Mouse (Mus musculus): ENCODE measurements around the gene Adcy9.
"Not testable (repeated sequence)": the region's sequence is repeated elsewhere in the genome, so short reads cannot be mapped to it uniquely, and the experiment has no call there.

Adcy9 gene

GRCm38 (mm10) chr16:4270911-4271310, 149.4 kb downstream of the Adcy9 start:
- no peak for DNase-seq (ENCODE audit: low spot score)

GRCm38 (mm10) chr16:4267857-4268666, 152.2 kb downstream of the Adcy9 start:
- peak; percentile 92 for DNase-seq (ENCODE audit: low spot score)

DNA sequence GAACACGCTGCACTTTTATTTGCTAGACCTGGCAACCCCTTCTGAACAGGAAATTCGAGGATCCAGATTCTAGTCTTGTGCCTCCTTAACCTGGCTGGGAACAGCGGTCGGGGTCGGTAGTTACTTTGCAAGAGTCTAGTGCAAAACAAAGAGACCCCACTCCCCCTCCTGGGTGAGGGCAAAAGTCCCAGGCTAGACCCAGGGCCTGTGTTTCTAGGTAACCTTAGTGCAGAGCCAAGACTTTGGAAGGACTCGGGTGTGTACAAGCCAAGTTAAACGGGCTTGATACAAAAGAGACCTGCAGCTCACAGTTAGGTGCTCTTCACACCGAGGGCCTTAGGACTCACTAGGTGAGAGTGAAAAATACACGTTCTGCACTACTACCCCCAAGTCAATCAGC, 152.8 kb downstream of the Adcy9 start:
- DNase-seq (ENCODE audit: low spot score) = no peak

DNA sequence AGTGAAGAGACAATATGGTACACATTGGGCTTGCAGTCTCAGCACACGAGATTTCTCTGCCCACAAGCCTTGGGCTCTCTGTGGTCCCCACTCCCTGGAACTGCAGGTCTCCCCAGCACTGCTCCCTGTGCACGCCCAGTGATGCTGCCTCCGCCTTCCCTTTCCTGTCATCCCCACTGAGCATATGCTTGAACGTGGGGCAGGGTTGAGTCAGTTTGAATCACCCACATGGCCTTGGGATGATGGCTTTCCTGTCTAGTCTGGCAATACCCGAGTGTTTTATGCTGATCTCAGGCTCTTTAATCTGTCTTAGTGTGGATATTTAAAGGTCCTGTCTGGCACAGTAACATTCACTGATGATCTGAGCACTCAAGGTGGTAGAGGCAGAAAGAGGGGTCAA, 154.9 kb downstream of the Adcy9 start:
- no peak for DNase-seq (ENCODE audit: low spot score)

- no peak for DNase-seq (ENCODE audit: low spot score)
Measured at GRCm38 (mm10) chr16:4263486-4263885, 156.8 kb downstream of the Adcy9 start.

DNA sequence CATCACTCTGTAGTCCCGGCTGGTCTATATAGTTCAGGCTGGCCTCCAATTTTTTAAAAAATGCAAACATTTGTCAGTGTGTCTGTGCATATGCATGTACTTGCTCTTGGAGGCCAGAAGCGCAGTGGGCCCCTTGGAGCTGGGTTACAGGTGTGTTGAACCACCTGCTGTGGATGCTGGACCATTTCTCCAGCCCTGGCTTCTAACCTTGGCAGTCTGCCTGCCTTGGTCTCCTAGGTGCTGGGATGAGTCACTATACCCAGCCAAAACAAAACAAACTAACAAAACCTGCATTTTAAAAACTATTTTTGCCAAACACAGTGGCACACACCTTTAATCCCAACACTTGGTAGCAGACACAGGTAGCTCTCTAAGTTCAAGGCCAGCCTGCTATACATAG, 162.8 kb downstream of the Adcy9 start:
- no peak for DNase-seq (ENCODE audit: low spot score)

DNA sequence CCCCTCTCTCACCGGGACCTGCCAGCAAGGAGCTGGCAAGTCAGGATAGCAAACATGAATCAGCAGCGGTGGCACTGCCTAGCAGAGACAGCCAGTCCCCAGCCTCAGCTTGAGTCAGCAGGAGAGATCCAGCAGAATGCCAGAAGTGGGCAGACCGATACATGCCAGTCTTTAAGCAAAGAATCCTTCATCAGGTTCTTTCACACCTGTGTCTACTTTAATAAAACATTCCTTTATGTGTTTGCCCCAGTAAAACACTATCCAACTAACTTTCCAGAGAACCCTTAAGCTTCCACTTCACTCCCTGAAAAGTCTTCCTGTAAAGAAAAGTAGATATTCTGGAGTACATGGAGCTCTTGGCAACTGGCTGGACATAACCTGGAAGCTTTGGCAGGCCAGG, 171.5 kb downstream of the Adcy9 start:
- no peak for DNase-seq (ENCODE audit: low spot score)

DNA sequence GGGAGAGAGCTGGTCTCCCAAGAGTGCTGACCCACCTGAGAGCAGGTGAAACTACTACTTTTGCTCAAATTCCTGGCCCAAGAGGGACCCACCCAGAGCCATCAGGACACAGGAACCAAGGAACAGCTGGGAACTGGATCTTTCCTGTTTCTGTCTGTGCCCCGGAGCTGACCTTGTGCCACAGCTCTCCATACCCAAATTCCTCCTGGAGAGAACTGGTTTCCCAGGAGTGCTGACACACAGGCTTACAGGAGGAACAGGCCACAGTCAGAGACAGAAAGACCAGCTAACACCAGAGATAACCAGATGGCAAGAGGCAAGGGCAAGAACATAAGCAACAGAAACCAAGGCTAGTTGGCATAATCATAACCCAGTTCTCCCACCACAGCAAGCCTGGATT, 175.1 kb downstream of the Adcy9 start:
- DNase-seq (ENCODE audit: low spot score) = not testable (repeated sequence)

Data from testis, postnatal 10 days (tissue).